Mouse (Mus musculus) ES-Bruce4 (cell line): Measurements from ENCODE around the gene Pole2. TPM values are rescaled to one million over a fixed set of nuclear protein-coding genes. Genes with fewer than 3 reads are reported as not detected.

Experiments
- H3K27ac ChIP-seq: 2 replicates; pipeline ENCODE4 v1.5.1; 2012; ENCODE audit warnings: low read length, inconsistent platforms; ENCODE audit not compliant: insufficient read depth
- H3K27me3 ChIP-seq: 2 replicates; pipeline ENCODE4 v1.6.1; 2012; ENCODE audit warnings: mild to moderate bottlenecking, low read length, inconsistent platforms; ENCODE audit not compliant: control insufficient read depth, poor library complexity, insufficient read depth, severe bottlenecking
- H3K36me3 ChIP-seq: 2 replicates; pipeline ENCODE4 v1.6.1; 2012; ENCODE audit warnings: inconsistent platforms, mild to moderate bottlenecking, low read length, moderate library complexity; ENCODE audit not compliant: control insufficient read depth, poor library complexity, insufficient read depth, severe bottlenecking
- H3K4me1 ChIP-seq: one replicate; pipeline ENCODE4 v1.8.1; 2011; ENCODE audit warnings: low read length; ENCODE audit not compliant: control insufficient read depth, insufficient read depth
- H3K4me3 ChIP-seq: 2 replicates; pipeline ENCODE4 v1.5.1; 2011; ENCODE audit warnings: low read depth, mild to moderate bottlenecking, low read length
- H3K9ac ChIP-seq: 2 replicates; pipeline ENCODE4 v1.6.1; 2012; ENCODE audit warnings: low read depth, mild to moderate bottlenecking, inconsistent platforms; ENCODE audit not compliant: poor library complexity, severe bottlenecking
- H3K9me3 ChIP-seq: replicated peaks from 2 replicates; pipeline ENCODE4 v1.6.1; 2012; ENCODE audit warnings: mild to moderate bottlenecking, low read length, inconsistent platforms; ENCODE audit not compliant: control insufficient read depth, poor library complexity, insufficient read depth, severe bottlenecking
- CTCF ChIP-seq: IDR thresholded peaks from one replicate; pipeline ENCODE4 v1.8.1; 2011; ENCODE audit warnings: low read depth, low read length
- EP300 ChIP-seq: IDR thresholded peaks from 2 replicates; pipeline ENCODE4 v1.6.1; 2011; ENCODE audit warnings: low read depth, low read length; ENCODE audit not compliant: insufficient read depth
- POLR2A ChIP-seq: IDR thresholded peaks from one replicate; pipeline ENCODE4 v1.8.1; 2011; ENCODE audit warnings: low read length; ENCODE audit not compliant: insufficient read depth
- polyA plus RNA-seq: library from polyadenylated mRNA; stranded (reverse); fragments of >200 nt; gene quantifications from 2 replicates; pipeline ENCODE4 v1.2.4, GENCODE M21; 2011; ENCODE audit warnings: low read depth; ENCODE audit not compliant: missing spikeins, insufficient read depth, insufficient read length

The Pole2 gene
- polyA plus RNA-seq, 1 experiment, result 26.6 TPM

GRCm38 (mm10) chr12:69207396-69207795, 20.6 kb downstream of the Pole2 start:
- Histone ChIP-seq H3K4me3 (no peak overlapping the region), H3K4me1 (no peaks in the 10 kb centered on the region), H3K36me3 (peaks cover 8% of the 10 kb centered on the region), H3K9me3 (no peaks in the 10 kb centered on the region), H3K27me3 (no peaks in the 10 kb centered on the region), H3K9ac (no peak overlapping the region), H3K27ac (no peak overlapping the region)
- no peak for TF ChIP-seq CTCF
- TF ChIP-seq POLR2A, result no peak
- no peak for TF ChIP-seq EP300

DNA sequence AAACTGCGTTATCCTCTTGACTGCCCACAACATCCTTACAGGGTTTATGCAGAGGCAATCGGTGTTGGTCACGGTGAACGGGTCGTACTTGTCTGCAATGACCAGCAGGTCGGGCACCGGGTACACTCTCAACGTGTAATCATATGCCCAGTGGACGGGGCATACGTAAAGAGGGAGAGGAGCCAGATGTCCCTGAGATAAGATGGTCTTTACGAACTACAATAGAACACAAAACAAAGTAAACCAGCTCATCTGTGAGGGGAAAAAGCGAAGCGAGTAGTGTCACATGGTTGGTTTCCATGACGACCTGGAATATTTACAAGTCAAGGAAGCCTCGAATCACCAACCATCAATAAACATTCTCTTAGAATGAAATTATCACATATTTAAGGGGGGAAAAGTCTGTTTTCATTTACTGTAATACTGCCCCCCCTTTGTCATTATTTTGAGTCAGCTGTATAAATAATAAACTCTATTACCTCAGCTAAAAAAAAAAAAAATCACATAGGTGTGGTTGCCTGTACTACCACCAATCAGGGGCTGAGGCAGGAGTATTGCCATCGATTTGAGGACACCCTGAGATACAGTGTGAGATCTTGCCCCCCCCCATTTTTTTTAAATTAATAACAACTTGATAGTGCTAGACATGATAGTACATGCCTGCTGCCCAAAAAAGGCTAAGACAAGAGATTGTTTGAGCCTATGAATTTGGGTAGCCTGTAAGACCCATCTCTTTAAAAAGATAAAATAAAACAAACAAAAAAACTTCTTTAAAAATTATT, 23.8 kb downstream of the Pole2 start, which contains the start of gene Gm49384:
TSS of gene Gm49384 (minus strand) at position 216 of the 782 bp plus-strand sequence.
- H3K27ac ChIP-seq, result no peak within 1 kb of the TSS
- no peak within 1 kb of the TSS for H3K9ac ChIP-seq
- H3K27me3 ChIP-seq, result no peaks in the 10 kb centered on the region
- no peaks in the 10 kb centered on the region for H3K9me3 ChIP-seq
- peaks cover 15% of the 10 kb centered on the region for H3K36me3 ChIP-seq
- no peak within 1 kb of the TSS for H3K4me3 ChIP-seq
- TF ChIP-seq POLR2A (no peak), EP300 (no peak), CTCF (no peak)
- H3K4me1 ChIP-seq, result no peaks in the 10 kb centered on the region

DNA sequence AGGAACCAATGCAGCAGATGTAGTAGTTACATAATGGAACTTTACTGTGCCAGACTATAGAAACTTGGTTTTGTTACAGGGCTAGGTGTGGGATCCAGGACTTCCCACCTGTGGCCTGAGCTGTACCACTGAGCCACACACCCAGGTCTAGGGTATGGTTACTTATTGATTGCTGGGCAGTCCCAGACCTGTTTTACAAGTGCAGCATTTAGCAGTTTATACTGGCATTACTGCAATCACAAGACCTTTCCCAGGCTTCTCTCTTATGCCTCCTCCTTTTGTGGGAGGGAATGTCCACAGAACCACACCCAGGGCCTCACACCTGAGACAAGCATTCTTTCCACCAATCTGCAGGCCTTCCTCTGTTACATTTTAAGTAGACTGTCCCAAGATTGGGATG, 29.0 kb downstream of the Pole2 start:
- Histone ChIP-seq H3K27ac (no peak overlapping the region), H3K4me3 (no peak overlapping the region), H3K9ac (no peak overlapping the region), H3K36me3 (peaks cover 11% of the 10 kb centered on the region), H3K9me3 (no peaks in the 10 kb centered on the region), H3K27me3 (no peaks in the 10 kb centered on the region), H3K4me1 (peaks cover 1% of the 10 kb centered on the region)
- TF ChIP-seq EP300 (no peak), POLR2A (no peak), CTCF (no peak)

- Histone ChIP-seq H3K36me3 (peaks cover 9% of the 10 kb centered on the region; the same call in 1 of the 2 replicates), H3K27ac (no peak within 1 kb of the TSS), H3K27me3 (no peaks in the 10 kb centered on the region), H3K4me1 (peaks cover 1% of the 10 kb centered on the region), H3K9ac (peak within 1 kb of the TSS; percentile 93), H3K9me3 (no peaks in the 10 kb centered on the region), H3K4me3 (peak within 1 kb of the TSS; percentile 97)
- TF ChIP-seq CTCF (no peak), POLR2A (no peak), EP300 (no peak)
These were observed 29.8 kb downstream of the Pole2 start, which contains the start of gene Dnaaf2 for GRCm38 (mm10) chr12:69198164-69198535. Gene Dnaaf2 (minus strand): TSS chr12:69198429.

DNA sequence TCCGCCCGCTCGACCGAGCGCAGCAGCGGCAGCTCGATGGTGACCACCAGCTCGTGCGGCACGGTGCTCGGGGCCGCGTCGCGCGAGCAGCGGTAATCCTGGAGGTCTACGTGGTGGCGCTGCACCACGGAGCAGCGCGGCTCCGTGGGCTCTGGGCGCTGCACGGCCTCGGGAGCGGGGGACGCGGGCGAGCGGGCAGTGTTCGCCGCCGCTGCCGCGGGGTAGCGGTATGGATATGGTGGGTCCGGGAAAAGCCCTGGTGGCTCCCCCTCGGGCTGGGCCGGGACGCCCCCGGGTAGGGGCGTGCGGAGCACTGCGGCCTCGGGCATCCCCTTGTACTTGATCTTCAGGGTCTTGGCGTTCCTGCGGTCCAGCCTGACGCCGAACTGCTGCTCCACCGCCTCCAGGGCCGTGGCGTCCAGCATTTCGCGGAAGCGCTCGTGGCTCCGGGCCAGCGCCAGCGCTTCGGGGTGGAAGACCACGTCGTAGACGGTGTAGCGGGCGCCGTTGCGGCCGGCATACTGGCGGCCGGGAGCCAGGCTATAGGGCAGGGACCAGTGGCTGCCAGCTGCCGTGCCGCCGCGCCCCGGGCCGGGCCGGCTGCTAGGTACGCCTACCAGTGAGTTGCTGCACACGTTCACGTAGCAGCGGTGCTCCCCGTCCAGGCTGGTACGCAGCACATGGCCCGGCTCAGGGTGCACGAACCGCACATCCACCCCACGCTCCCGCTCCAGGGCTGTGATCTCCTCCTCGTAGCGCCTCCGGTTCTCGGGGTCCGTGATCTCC, 30.4 kb downstream of the Pole2 start:
- TF ChIP-seq POLR2A, result no peak
- no peak for TF ChIP-seq CTCF
- no peak for TF ChIP-seq EP300
- Histone ChIP-seq H3K4me1 (peaks cover 1% of the 10 kb centered on the region), H3K27ac (no peak overlapping the region), H3K9ac (peak overlapping the region; percentile 93), H3K4me3 (peak overlapping the region; percentile 97), H3K9me3 (no peaks in the 10 kb centered on the region), H3K36me3 (peaks cover 11% of the 10 kb centered on the region; the same call in 1 of the 2 replicates), H3K27me3 (no peaks in the 10 kb centered on the region)
